Comparison of ENCODE assay signal across 12 mouse cellular contexts in genomic region chr16:91685526-91685925, GRCm38 (mm10). TPM values are rescaled to one million over a fixed set of nuclear protein-coding genes. Genes with fewer than 3 reads are reported as not detected.
DNase-seq lines count a peak whose midpoint lies in the region; ATAC-seq and TF ChIP-seq lines count a peak whose summit lies in the region.
"Had no signal": no experiment of that assay in that cellular context is flagged by ENCODE, and none has a peak within 500 bp of the region (broad histone marks: within the 10 kb centered on the region; RNA-seq: fewer than 3 reads in every experiment).

No protein-coding gene starts in this region.

- dilution Hi-C loops in CH12.LX (cut with MboI; ENCODE audit: extremely low pct_ligation_motif_present, extremely low pct_unique_long_range_greater_than_20kb, low sequenced_read_pairs) = no loop called here

- peak overlapping the region; percentile 75 for H3K4me2 ChIP-seq in CH12.LX (ENCODE audit: insufficient read depth, low read depth, poor library complexity, severe bottlenecking)
- H3K4me2 ChIP-seq in midbrain, embryonic 16.5 days (ENCODE audit: low read length) = no peak overlapping the region

- H3K9me3 ChIP-seq in CH12.LX (replicated peaks; ENCODE audit: low read length) = no peaks in the 10 kb centered on the region
- no peaks in the 10 kb centered on the region for H3K9me3 ChIP-seq in midbrain, embryonic 16.5 days (replicated peaks; ENCODE audit: control insufficient read depth, low read length, poor library complexity, severe bottlenecking)

- no peak for TF ChIP-seq EP300 in CH12.LX (IDR thresholded peaks at IDR 0.05; ENCODE audit: low read length)

- H3K27me3 ChIP-seq in CH12.LX (replicated peaks) = no peaks in the 10 kb centered on the region
- H3K27me3 ChIP-seq in midbrain, embryonic 16.5 days (ENCODE audit: control insufficient read depth, insufficient read depth, low read depth, low read length) = no peaks in the 10 kb centered on the region

- TF ChIP-seq POLR2A in CH12.LX (IDR thresholded peaks at IDR 0.05; ENCODE audit: low read depth, low read length) = peak; percentile 60

- in situ Hi-C loops in CH12.LX (cut with MboI; ENCODE audit: low pct_ligation_motif_present, low pct_unique_long_range_greater_than_20kb, low sequenced_read_pairs) = no loop called here

- TF ChIP-seq CTCF in CH12.LX (conservative IDR thresholded peaks at IDR 0.05 in 1 of 2, IDR thresholded peaks at IDR 0.05 in 1 of 2; ENCODE audit: low read depth in 2 of 2, low read length in 2 of 2) = no peak

- peak overlapping the region; percentile 64 for H3K27ac ChIP-seq in CH12.LX (ENCODE audit: insufficient read depth, low read depth)
- H3K27ac ChIP-seq in midbrain, embryonic 16.5 days (ENCODE audit: low read length) = no peak overlapping the region
- H3K27ac ChIP-seq: heart, adult 2 months had no signal

- peak; percentile 87 for ATAC-seq in neutrophil, adult 5-6 weeks (ENCODE audit: extremely low read depth, insufficient number of reproducible peaks, low FRiP score, poor library complexity, severe bottlenecking)
- no peak for ATAC-seq in midbrain, embryonic 16.5 days

- TF ChIP-seq RAD21 in CH12.LX (IDR thresholded peaks at IDR 0.05; ENCODE audit: low read depth, low read length) = no peak

- H3K79me2 ChIP-seq in CH12.LX (replicated peaks; ENCODE audit: control insufficient read depth, extremely low read depth, insufficient read depth, poor library complexity, severe bottlenecking) = peaks cover 33% of the 10 kb centered on the region

- peak overlapping the region; percentile 42; the same call in 1 of the 2 replicates for H3K9ac ChIP-seq in CH12.LX (ENCODE audit: insufficient read depth, low read depth)
- H3K9ac ChIP-seq in midbrain, embryonic 16.5 days (ENCODE audit: low read depth, low read length) = no peak overlapping the region

- 32% methylated on average over 5 of the region's 5 CpGs for WGBS in large intestine, adult 2 months
- 93% methylated on average over 5 of the region's 5 CpGs for WGBS in midbrain, embryonic 16.5 days

- peak; percentile 40 for DNase-seq in lung, postnatal 36 days
- DNase-seq in lung, postnatal 10 days = no peak
- peak; percentile 97 for DNase-seq in CH12.LX (ENCODE audit: extremely low read depth)
- DNase-seq in large intestine, adult 2 months (ENCODE audit: low read depth, low spot score) = peak; percentile 66
- no peak for DNase-seq in right cerebral cortex, adult 18-20 months
- DNase-seq in left cerebral cortex, postnatal 36 days (ENCODE audit: low spot score in 2 of 2) = no peak
- DNase-seq: heart, adult 2 months; heart, postnatal 36 days; kidney, adult 11 months; lung, postnatal 4 days had no signal

- peaks cover 43 to 66% of the 10 kb centered on the region in 2 experiments for H3K36me3 ChIP-seq in CH12.LX (replicated peaks in 1 of 2; ENCODE audit: control insufficient read depth in 1 of 2, insufficient read depth in 1 of 2, low read length in 1 of 2)
- peaks cover 44% of the 10 kb centered on the region for H3K36me3 ChIP-seq in midbrain, embryonic 16.5 days (ENCODE audit: control insufficient read depth, insufficient read depth, low read length)

- intact Hi-C loops in left cerebral cortex, postnatal 36 days (cut with DNase I) = no loop called here

- H3K4me3 ChIP-seq in CH12.LX (replicated peaks in 1 of 3; ENCODE audit: low read depth in 2 of 3, low read length in 2 of 3, poor library complexity in 1 of 3) = no peak overlapping the region
- H3K4me3 ChIP-seq in midbrain, embryonic 16.5 days (ENCODE audit: low read depth, low read length) = no peak overlapping the region
- H3K4me3 ChIP-seq: heart, adult 2 months had no signal

- peaks cover 10 to 47% of the 10 kb centered on the region in 2 experiments for H3K4me1 ChIP-seq in CH12.LX (ENCODE audit: control insufficient read depth in 1 of 2, insufficient read depth in 2 of 2)
- H3K4me1 ChIP-seq in midbrain, embryonic 16.5 days (ENCODE audit: control insufficient read depth, insufficient read depth, low read length) = peaks cover 16% of the 10 kb centered on the region

TF ChIP-seq in CH12.LX, 34 proteins besides CTCF, POLR2A, EP300 and RAD21:
- TF ChIP-seq TBP (conservative IDR thresholded peaks at IDR 0.05; ENCODE audit: low read depth, low read length) (peak; percentile 82; the same call in 1 of the 2 replicates), RCOR1 (conservative IDR thresholded peaks at IDR 0.05; ENCODE audit: low read depth, low read length) (no peak), MYC (IDR thresholded peaks at IDR 0.05; ENCODE audit: low read depth, low read length) (peak; percentile 100), CHD2 (IDR thresholded peaks at IDR 0.05; ENCODE audit: low read length) (peak; percentile 24; the same call in 1 of the 2 replicates), POLR2AphosphoS2 (IDR thresholded peaks at IDR 0.05; ENCODE audit: low read depth, low read length) (peak; percentile 72; the same call in 1 of the 2 replicates), PAX5 (IDR thresholded peaks at IDR 0.05; ENCODE audit: low read length) (no peak), CHD1 (IDR thresholded peaks at IDR 0.05; ENCODE audit: low read depth, low read length) (no peak), MXI1 (IDR thresholded peaks at IDR 0.05; ENCODE audit: low read depth, low read length) (no peak; the same call in 1 of the 2 replicates), IRF4 (IDR thresholded peaks at IDR 0.05; ENCODE audit: low read depth, low read length) (peak; percentile 100), BHLHE40 (IDR thresholded peaks at IDR 0.05; ENCODE audit: low read depth, low read length) (peak; percentile 97), JUND (conservative IDR thresholded peaks at IDR 0.05; ENCODE audit: low read depth, low read length) (peak; percentile 100), MEF2A (IDR thresholded peaks at IDR 0.05; ENCODE audit: borderline replicate concordance, low read depth, low read length) (no peak), JUN (IDR thresholded peaks at IDR 0.05; ENCODE audit: insufficient read depth, low read depth, low read length) (peak; percentile 100), ETS1 (conservative IDR thresholded peaks at IDR 0.05; ENCODE audit: low read depth, low read length) (peak; percentile 92)

RNA-seq across cellular contexts. Expression of gene Donson, which starts 3.0 kb away (rescaled TPM):
- total RNA-seq in CH12.LX (2012; rRNA removed) (62.5 and 63.2 TPM in 2 replicates), CH12.LX (2014; rRNA removed) (63.9 and 71.5 TPM in 2 replicates)
- 47.6 and 51.9 TPM in 2 replicates for polyA plus RNA-seq in CH12.LX (2012; ENCODE audit: insufficient read length, low read depth)
- polyA plus RNA-seq in large intestine, adult 2 months (2012; rRNA removed) = 6.0 and 11.6 TPM in 2 replicates
- total RNA-seq in neutrophil, adult 5-6 weeks (2017) = 81.0 and 93.7 TPM in 2 replicates
- total RNA-seq in left cerebral cortex, postnatal 36 days (2021) = 10 to 100 TPM; 23.3 to 26.3 TPM
- 19.2 and 20.4 TPM in 2 replicates for polyA plus RNA-seq in midbrain, embryonic 16.5 days (2015; fragmentation: Nextera tagmentation; extraction: Ambion mirVana)

RNA-seq across cellular contexts. Expression of gene Son, which starts 38.2 kb away (rescaled TPM):
- total RNA-seq in CH12.LX (2012; rRNA removed) (126 and 152 TPM in 2 replicates), CH12.LX (2014; rRNA removed) (206 and 235 TPM in 2 replicates)
- polyA plus RNA-seq in CH12.LX (2012; ENCODE audit: insufficient read length, low read depth) = 237 and 271 TPM in 2 replicates
- polyA plus RNA-seq in large intestine, adult 2 months (2012; rRNA removed) = 63.6 and 98.7 TPM in 2 replicates
- total RNA-seq in neutrophil, adult 5-6 weeks (2017) = 542 and 583 TPM in 2 replicates
- 100 to 1,000 TPM; 177 to 236 TPM for total RNA-seq in left cerebral cortex, postnatal 36 days (2021)
- polyA plus RNA-seq in midbrain, embryonic 16.5 days (2015; fragmentation: Nextera tagmentation; extraction: Ambion mirVana) = 98.4 and 115 TPM in 2 replicates

RNA-seq across cellular contexts. Expression of gene Gart, which starts 38.8 kb away (rescaled TPM):
- total RNA-seq in CH12.LX (2012; rRNA removed) = 517 and 601 TPM in 2 replicates
- total RNA-seq in CH12.LX (2014; rRNA removed) = 347 and 356 TPM in 2 replicates
- 722 and 821 TPM in 2 replicates for polyA plus RNA-seq in CH12.LX (2012; ENCODE audit: insufficient read length, low read depth)
- polyA plus RNA-seq in large intestine, adult 2 months (2012; rRNA removed) = 35.5 and 36.5 TPM in 2 replicates
- 37.3 and 48.8 TPM in 2 replicates for total RNA-seq in neutrophil, adult 5-6 weeks (2017)
- total RNA-seq in left cerebral cortex, postnatal 36 days (2021) = 10 to 100 TPM; 50.0 to 50.8 TPM
- 55.2 and 62.5 TPM in 2 replicates for polyA plus RNA-seq in midbrain, embryonic 16.5 days (2015; fragmentation: Nextera tagmentation; extraction: Ambion mirVana)

RNA-seq across cellular contexts. Expression of gene Cryzl1, which starts 43.2 kb away (rescaled TPM):
- total RNA-seq in CH12.LX (2012; rRNA removed) (75.7 and 115 TPM in 2 replicates), CH12.LX (2014; rRNA removed) (111 and 125 TPM in 2 replicates)
- 105 and 126 TPM in 2 replicates for polyA plus RNA-seq in CH12.LX (2012; ENCODE audit: insufficient read length, low read depth)
- 19.2 and 24.0 TPM in 2 replicates for polyA plus RNA-seq in large intestine, adult 2 months (2012; rRNA removed)
- total RNA-seq in neutrophil, adult 5-6 weeks (2017) = 82.5 and 90.5 TPM in 2 replicates
- total RNA-seq in left cerebral cortex, postnatal 36 days (2021) = 100 to 1,000 TPM in 1 of 2 experiments, 10 to 100 TPM in 1; 95.0 to 105 TPM
- 114 and 121 TPM in 2 replicates for polyA plus RNA-seq in midbrain, embryonic 16.5 days (2015; fragmentation: Nextera tagmentation; extraction: Ambion mirVana)

RNA-seq across cellular contexts. Expression of gene Itsn1, which starts 43.6 kb away (rescaled TPM):
- 33.2 and 46.3 TPM in 2 replicates for total RNA-seq in CH12.LX (2012; rRNA removed)
- total RNA-seq in CH12.LX (2014; rRNA removed) = 32.5 and 35.9 TPM in 2 replicates
- polyA plus RNA-seq in CH12.LX (2012; ENCODE audit: insufficient read length, low read depth) = 54.5 and 68.6 TPM in 2 replicates
- polyA plus RNA-seq in large intestine, adult 2 months (2012; rRNA removed) = 13.6 and 20.3 TPM in 2 replicates
- total RNA-seq in neutrophil, adult 5-6 weeks (2017) = 20.7 and 27.0 TPM in 2 replicates
- 100 to 1,000 TPM; 126 to 146 TPM for total RNA-seq in left cerebral cortex, postnatal 36 days (2021)
- 60.7 and 63.5 TPM in 2 replicates for polyA plus RNA-seq in midbrain, embryonic 16.5 days (2015; fragmentation: Nextera tagmentation; extraction: Ambion mirVana)

Comparison
In these comparisons a context has a peak if more than half of its experiments do, and no peak if none do; other contexts are left out.
1. DNase-seq: peak in lung, postnatal 36 days (single experiment), CH12.LX (single experiment) and large intestine, adult 2 months (single experiment); none in lung, postnatal 10 days (single experiment), right cerebral cortex, adult 18-20 months (single experiment) and left cerebral cortex, postnatal 36 days (0 of 2).